In the genomic region with DNA sequence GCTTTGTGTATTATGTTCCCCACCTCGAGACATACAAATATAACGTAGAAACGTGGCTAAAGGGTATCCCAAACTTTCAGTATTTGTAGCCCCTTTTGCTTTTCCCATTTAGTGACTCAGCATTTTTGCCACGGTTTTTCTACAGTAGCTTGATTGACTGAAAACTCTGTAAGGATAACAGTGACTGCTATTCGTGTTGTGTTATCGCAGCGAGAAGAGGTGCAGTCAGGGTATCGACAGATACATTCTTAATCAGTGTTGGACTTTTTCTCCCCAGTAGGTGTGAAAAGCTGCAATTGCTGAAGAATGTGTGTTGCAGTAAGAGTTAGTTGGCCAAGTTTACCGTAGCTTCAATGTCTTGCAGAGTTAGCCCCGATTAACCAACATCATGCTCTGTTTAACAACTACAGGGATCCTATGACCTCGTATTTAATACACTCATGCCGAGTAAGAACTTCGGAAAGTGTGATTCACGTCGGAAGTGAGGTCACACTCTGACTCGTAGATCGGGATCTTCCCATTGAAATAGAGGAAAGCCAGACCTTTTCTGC, we compare ENCODE assay signal across 8 mouse cellular contexts. TPM values are rescaled to one million over a fixed set of nuclear protein-coding genes. Genes with fewer than 3 reads are reported as not detected.
DNase-seq lines count a peak whose midpoint lies in the region; ATAC-seq and TF ChIP-seq lines count a peak whose summit lies in the region.

No protein-coding gene starts in this region.

- peak; percentile 74 for DNase-seq in adrenal gland, postnatal 14 days
- DNase-seq in intestine, embryonic 14.5 days (ENCODE audit: low spot score): peak; percentile 61
- peak; percentile 67 for DNase-seq in lung, embryonic 14.5 days
- DNase-seq in left cerebral cortex, adult 18-20 months (ENCODE audit: low spot score in 2 of 2): no peak
- DNase-seq in testis, postnatal 14 days (ENCODE audit: low spot score): no peak

- H3K36me3 ChIP-seq in ES-Bruce4 (ENCODE audit: control insufficient read depth, insufficient read depth, low read length, poor library complexity, severe bottlenecking): no peaks in the 10 kb centered on the region
- H3K36me3 ChIP-seq in forebrain, embryonic 15.5 days: no peaks in the 10 kb centered on the region
- H3K36me3 ChIP-seq in intestine, embryonic 14.5 days (ENCODE audit: control insufficient read depth, insufficient read depth, low read length): no peaks in the 10 kb centered on the region
- 0 out of 2 replicates have a peak, but pooled peaks cover 2% of the 10 kb centered on the region for H3K36me3 ChIP-seq in lung, embryonic 14.5 days (ENCODE audit: insufficient read depth)
- no peaks in the 10 kb centered on the region for H3K36me3 ChIP-seq in stomach, embryonic 15.5 days

- no peaks in the 10 kb centered on the region for H3K4me1 ChIP-seq in ES-Bruce4 (ENCODE audit: control insufficient read depth, insufficient read depth, low read length)
- peaks cover 19% of the 10 kb centered on the region for H3K4me1 ChIP-seq in forebrain, embryonic 15.5 days
- H3K4me1 ChIP-seq in intestine, embryonic 14.5 days (replicated peaks; ENCODE audit: control insufficient read depth, insufficient read depth, low read length): peaks cover 15% of the 10 kb centered on the region
- peaks cover 8% of the 10 kb centered on the region; the same call in 1 of the 2 replicates for H3K4me1 ChIP-seq in lung, embryonic 14.5 days (ENCODE audit: insufficient read depth)
- H3K4me1 ChIP-seq in stomach, embryonic 15.5 days: peaks cover 13% of the 10 kb centered on the region; the same call in 1 of the 2 replicates

- no peak for TF ChIP-seq POLR2A in ES-Bruce4 (IDR thresholded peaks at IDR 0.05; ENCODE audit: insufficient read depth, low read length)

- H3K9ac ChIP-seq in ES-Bruce4 (ENCODE audit: low read depth, poor library complexity, severe bottlenecking): peak overlapping the region; percentile 72
- peak overlapping the region; percentile 76 for H3K9ac ChIP-seq in forebrain, embryonic 15.5 days (replicated peaks)
- peak overlapping the region; percentile 82 for H3K9ac ChIP-seq in intestine, embryonic 14.5 days (ENCODE audit: low read length)
- peak overlapping the region; percentile 83 for H3K9ac ChIP-seq in lung, embryonic 14.5 days
- 0 out of 2 replicates have a peak overlapping the region, but pooled peaks have one; percentile 70 for H3K9ac ChIP-seq in stomach, embryonic 15.5 days

- no peaks in the 10 kb centered on the region for H3K27me3 ChIP-seq in ES-Bruce4 (ENCODE audit: control insufficient read depth, insufficient read depth, low read length, poor library complexity, severe bottlenecking)
- H3K27me3 ChIP-seq in forebrain, embryonic 15.5 days: no peaks in the 10 kb centered on the region
- no peaks in the 10 kb centered on the region for H3K27me3 ChIP-seq in intestine, embryonic 14.5 days (replicated peaks; ENCODE audit: control insufficient read depth, insufficient read depth, low read length)
- H3K27me3 ChIP-seq in lung, embryonic 14.5 days (ENCODE audit: insufficient read depth, low read length): no peaks in the 10 kb centered on the region
- no peaks in the 10 kb centered on the region for H3K27me3 ChIP-seq in stomach, embryonic 15.5 days (replicated peaks)

- no peak for TF ChIP-seq EP300 in ES-Bruce4 (IDR thresholded peaks at IDR 0.05; ENCODE audit: insufficient read depth, low read depth, low read length)

- peak overlapping the region; percentile 81 for H3K4me2 ChIP-seq in forebrain, embryonic 15.5 days (replicated peaks)
- H3K4me2 ChIP-seq in intestine, embryonic 14.5 days (ENCODE audit: low read length): peak overlapping the region; percentile 85
- peak overlapping the region; percentile 88 for H3K4me2 ChIP-seq in lung, embryonic 14.5 days
- peak overlapping the region; percentile 64 for H3K4me2 ChIP-seq in stomach, embryonic 15.5 days

- peak overlapping the region; percentile 30 for H3K27ac ChIP-seq in ES-Bruce4 (ENCODE audit: insufficient read depth, low read length)
- peak overlapping the region; percentile 73 for H3K27ac ChIP-seq in forebrain, embryonic 15.5 days (replicated peaks)
- H3K27ac ChIP-seq in intestine, embryonic 14.5 days (ENCODE audit: low read depth): peak overlapping the region; percentile 78; the same call in 1 of the 2 replicates
- peak overlapping the region; percentile 80 for H3K27ac ChIP-seq in lung, embryonic 14.5 days (ENCODE audit: low read depth)
- peak overlapping the region; percentile 83; the same call in 1 of the 2 replicates for H3K27ac ChIP-seq in stomach, embryonic 15.5 days

- peak overlapping the region; percentile 70 for H3K4me3 ChIP-seq in ES-Bruce4 (ENCODE audit: low read depth, low read length)
- peak overlapping the region; percentile 94 for H3K4me3 ChIP-seq in forebrain, embryonic 15.5 days
- H3K4me3 ChIP-seq in intestine, embryonic 14.5 days (ENCODE audit: low read depth, low read length): peak overlapping the region; percentile 94
- H3K4me3 ChIP-seq in lung, embryonic 14.5 days (ENCODE audit: low read depth, low read length): peak overlapping the region; percentile 97
- H3K4me3 ChIP-seq in stomach, embryonic 15.5 days (replicated peaks): peak overlapping the region; percentile 95

- ATAC-seq in forebrain, embryonic 15.5 days (replicated peaks): no peak
- no peak for ATAC-seq in intestine, embryonic 14.5 days (replicated peaks; ENCODE audit: low FRiP score, low TSS enrichment, low read depth)
- ATAC-seq in lung, embryonic 14.5 days (ENCODE audit: insufficient read depth): no peak
- ATAC-seq in stomach, embryonic 15.5 days (ENCODE audit: insufficient read depth, low FRiP score, low read depth): no peak

- no peak for TF ChIP-seq CTCF in ES-Bruce4 (IDR thresholded peaks at IDR 0.05; ENCODE audit: low read depth, low read length)
- no peak for TF ChIP-seq CTCF in lung, embryonic 14.5 days (IDR thresholded peaks at IDR 0.05; ENCODE audit: low read depth)

- 12% methylated on average over 17 of the region's 17 CpGs for WGBS in forebrain, embryonic 15.5 days
- WGBS in intestine, embryonic 14.5 days: 8% methylated on average over 17 of the region's 17 CpGs
- 4% methylated on average over 17 of the region's 17 CpGs for WGBS in lung, embryonic 14.5 days
- WGBS in stomach, embryonic 15.5 days: 6% methylated on average over 17 of the region's 17 CpGs

- no peaks in the 10 kb centered on the region for H3K9me3 ChIP-seq in ES-Bruce4 (replicated peaks; ENCODE audit: control insufficient read depth, insufficient read depth, low read length, poor library complexity, severe bottlenecking)
- no peaks in the 10 kb centered on the region for H3K9me3 ChIP-seq in forebrain, embryonic 15.5 days
- no peaks in the 10 kb centered on the region for H3K9me3 ChIP-seq in intestine, embryonic 14.5 days (ENCODE audit: control insufficient read depth, low read length)
- no peaks in the 10 kb centered on the region for H3K9me3 ChIP-seq in lung, embryonic 14.5 days (ENCODE audit: low read depth, low read length)
- no peaks in the 10 kb centered on the region for H3K9me3 ChIP-seq in stomach, embryonic 15.5 days

RNA-seq across cellular contexts. Expression of gene Lrrfip2, which starts 1.6 kb away (rescaled TPM):
- polyA plus RNA-seq in ES-Bruce4 (2011; ENCODE audit: insufficient read depth, insufficient read length, low read depth, missing spikeins): 55.3 and 62.0 TPM in 2 replicates
- 48.5 and 54.5 TPM in 2 replicates for total RNA-seq in adrenal gland, postnatal 14 days (2021)
- 41.8 and 42.8 TPM in 2 replicates for polyA plus RNA-seq in forebrain, embryonic 15.5 days (2015; fragmentation: Nextera tagmentation; extraction: Ambion mirVana)
- polyA plus RNA-seq in intestine, embryonic 14.5 days (2014; fragmentation: Nextera tagmentation; extraction: Ambion mirVana): 34.4 and 36.8 TPM in 2 replicates
- polyA plus RNA-seq in lung, embryonic 14.5 days (2014; fragmentation: Nextera tagmentation; extraction: Ambion mirVana): 39.6 and 40.4 TPM in 2 replicates
- 37.3 and 38.7 TPM in 2 replicates for polyA plus RNA-seq in stomach, embryonic 15.5 days (2015; fragmentation: Nextera tagmentation; extraction: Ambion mirVana)
- 10 to 100 TPM; 43.9 to 48.6 TPM for total RNA-seq in left cerebral cortex, adult 18-20 months (2021)

Comparison
In these comparisons a context has a peak if more than half of its experiments do, and no peak if none do; other contexts are left out.
1. H3K27ac ChIP-seq: peak in every context shown above with its lines; median percentile 83 in stomach, embryonic 15.5 days; 80 in lung, embryonic 14.5 days; 78 in intestine, embryonic 14.5 days; 73 in forebrain, embryonic 15.5 days; 30 in ES-Bruce4.
2. DNase-seq: peak in adrenal gland, postnatal 14 days (single experiment), intestine, embryonic 14.5 days (single experiment) and lung, embryonic 14.5 days (single experiment); none in left cerebral cortex, adult 18-20 months (0 of 2) and testis, postnatal 14 days (single experiment).
3. Peak in every context shown above with its lines, with median percentiles within 50 percentile points of each other: H3K4me3 ChIP-seq, H3K9ac ChIP-seq and H3K4me2 ChIP-seq.